In genomic region chr2:101762405-101762804, GRCm38 (mm10) we compare ENCODE assay signal across 8 mouse cellular contexts.
DNase-seq lines count a peak whose midpoint lies in the region; ATAC-seq and TF ChIP-seq lines count a peak whose summit lies in the region.

No protein-coding gene starts in this region.

- peak; percentile 74 for ATAC-seq in lung, embryonic 14.5 days (ENCODE audit: insufficient read depth)
- ATAC-seq in embryonic facial prominence, embryonic 14.5 days (ENCODE audit: low read depth): peak; percentile 69
- ATAC-seq in kidney, postnatal 0 days (replicated peaks; ENCODE audit: low FRiP score, low read depth): peak; percentile 59
- peak; percentile 51; the same call in 1 of the 2 replicates for ATAC-seq in midbrain, embryonic 12.5 days (ENCODE audit: low FRiP score, low read depth)

- no peak for TF ChIP-seq CTCF in lung, embryonic 14.5 days (IDR thresholded peaks at IDR 0.05; ENCODE audit: low read depth)
- no peak for TF ChIP-seq CTCF in lung, adult 2 months (IDR thresholded peaks at IDR 0.05; ENCODE audit: insufficient read depth, low read length)
- TF ChIP-seq CTCF in kidney, postnatal 0 days (IDR thresholded peaks at IDR 0.05; ENCODE audit: low read depth): peak; percentile 6; the same call in 1 of the 2 replicates
- TF ChIP-seq CTCF in thymus, adult 2 months (IDR thresholded peaks at IDR 0.05; ENCODE audit: borderline replicate concordance, control insufficient read depth, extremely low read depth, insufficient read depth, low read length, poor library complexity): no peak

- no peak overlapping the region for H3K4me3 ChIP-seq in lung, embryonic 14.5 days (ENCODE audit: low read depth, low read length)
- H3K4me3 ChIP-seq in lung, adult 2 months (replicated peaks; ENCODE audit: extremely low read depth, low read depth, low read length): no peak overlapping the region
- H3K4me3 ChIP-seq in embryonic facial prominence, embryonic 14.5 days (ENCODE audit: low read depth, low read length): no peak overlapping the region
- no peak overlapping the region for H3K4me3 ChIP-seq in kidney, postnatal 0 days (replicated peaks; ENCODE audit: low read depth, low read length)
- H3K4me3 ChIP-seq in midbrain, embryonic 12.5 days: no peak overlapping the region
- no peak overlapping the region for H3K4me3 ChIP-seq in thymus, adult 2 months (ENCODE audit: control insufficient read depth, insufficient read depth, low read length)

- peaks cover 43% of the 10 kb centered on the region; the same call in 1 of the 2 replicates for H3K36me3 ChIP-seq in lung, embryonic 14.5 days (ENCODE audit: insufficient read depth)
- no peaks in the 10 kb centered on the region for H3K36me3 ChIP-seq in embryonic facial prominence, embryonic 14.5 days (ENCODE audit: control insufficient read depth, insufficient read depth, low read length)
- peaks cover 3% of the 10 kb centered on the region; the same call in 1 of the 2 replicates for H3K36me3 ChIP-seq in kidney, postnatal 0 days (ENCODE audit: insufficient read depth, low read length)
- H3K36me3 ChIP-seq in midbrain, embryonic 12.5 days: no peaks in the 10 kb centered on the region
- H3K36me3 ChIP-seq in thymus, adult 2 months (ENCODE audit: control insufficient read depth, insufficient read depth, low read length): no peaks in the 10 kb centered on the region

- peak overlapping the region; percentile 26; the same call in 1 of the 2 replicates for H3K27ac ChIP-seq in lung, embryonic 14.5 days (ENCODE audit: low read depth)
- peak overlapping the region; percentile 65 for H3K27ac ChIP-seq in embryonic facial prominence, embryonic 14.5 days (replicated peaks; ENCODE audit: low read depth, low read length)
- peak overlapping the region; percentile 68 for H3K27ac ChIP-seq in kidney, postnatal 0 days
- no peak overlapping the region for H3K27ac ChIP-seq in midbrain, embryonic 12.5 days (replicated peaks)
- no peak overlapping the region for H3K27ac ChIP-seq in thymus, adult 2 months (ENCODE audit: control insufficient read depth, insufficient read depth, low read length)

- H3K27me3 ChIP-seq in lung, embryonic 14.5 days (ENCODE audit: insufficient read depth, low read length): no peaks in the 10 kb centered on the region
- no peaks in the 10 kb centered on the region for H3K27me3 ChIP-seq in embryonic facial prominence, embryonic 14.5 days (replicated peaks; ENCODE audit: control insufficient read depth, insufficient read depth, low read length)
- H3K27me3 ChIP-seq in kidney, postnatal 0 days (ENCODE audit: insufficient read depth, low read length): no peaks in the 10 kb centered on the region
- no peaks in the 10 kb centered on the region for H3K27me3 ChIP-seq in midbrain, embryonic 12.5 days
- no peaks in the 10 kb centered on the region for H3K27me3 ChIP-seq in thymus, adult 2 months (ENCODE audit: control insufficient read depth, insufficient read depth, low read length)

- 0 out of 2 replicates have a peak, but pooled peaks cover 11% of the 10 kb centered on the region for H3K4me1 ChIP-seq in lung, embryonic 14.5 days (ENCODE audit: insufficient read depth)
- peaks cover 3% of the 10 kb centered on the region for H3K4me1 ChIP-seq in lung, adult 2 months (ENCODE audit: control insufficient read depth, insufficient read depth, low read length)
- peaks cover 13% of the 10 kb centered on the region for H3K4me1 ChIP-seq in embryonic facial prominence, embryonic 14.5 days (ENCODE audit: control insufficient read depth, insufficient read depth, low read length)
- peaks cover 7% of the 10 kb centered on the region for H3K4me1 ChIP-seq in kidney, postnatal 0 days (replicated peaks; ENCODE audit: insufficient read depth, low read length)
- H3K4me1 ChIP-seq in midbrain, embryonic 12.5 days: 0 out of 2 replicates have a peak, but pooled peaks cover 2% of the 10 kb centered on the region
- H3K4me1 ChIP-seq in thymus, adult 2 months (replicated peaks; ENCODE audit: control insufficient read depth, insufficient read depth, low read length): peaks cover 11% of the 10 kb centered on the region

- H3K9me3 ChIP-seq in lung, embryonic 14.5 days (ENCODE audit: low read depth, low read length): no peaks in the 10 kb centered on the region
- no peaks in the 10 kb centered on the region for H3K9me3 ChIP-seq in embryonic facial prominence, embryonic 14.5 days (ENCODE audit: control insufficient read depth, low read length)
- H3K9me3 ChIP-seq in kidney, postnatal 0 days (replicated peaks; ENCODE audit: low read length): no peaks in the 10 kb centered on the region
- H3K9me3 ChIP-seq in midbrain, embryonic 12.5 days: no peaks in the 10 kb centered on the region

- no peak overlapping the region for H3K4me2 ChIP-seq in lung, embryonic 14.5 days
- H3K4me2 ChIP-seq in embryonic facial prominence, embryonic 14.5 days (ENCODE audit: low read depth, low read length): 0 out of 2 replicates have a peak overlapping the region, but pooled peaks have one; percentile 7
- no peak overlapping the region for H3K4me2 ChIP-seq in kidney, postnatal 0 days (ENCODE audit: low read length)
- H3K4me2 ChIP-seq in midbrain, embryonic 12.5 days (replicated peaks): no peak overlapping the region

- H3K9ac ChIP-seq in lung, embryonic 14.5 days: no peak overlapping the region
- H3K9ac ChIP-seq in embryonic facial prominence, embryonic 14.5 days (ENCODE audit: low read depth, low read length): no peak overlapping the region
- no peak overlapping the region for H3K9ac ChIP-seq in kidney, postnatal 0 days (ENCODE audit: low read depth, low read length)
- H3K9ac ChIP-seq in midbrain, embryonic 12.5 days (replicated peaks): no peak overlapping the region

- DNase-seq in lung, embryonic 14.5 days: peak; percentile 69
- DNase-seq in lung, adult 2 months: no peak
- DNase-seq in embryonic facial prominence, embryonic 14.5 days (ENCODE audit: low spot score): peak; percentile 76
- DNase-seq in kidney, postnatal 0 days (ENCODE audit: low spot score): peak; percentile 88
- no peak for DNase-seq in thymus, adult 2 months
- DNase-seq in layer of hippocampus, adult 11-12 months (ENCODE audit: low spot score): no peak
- DNase-seq in adrenal gland, postnatal 4 days (ENCODE audit: low spot score in 2 of 2): no peak

- TF ChIP-seq POLR2A in lung, adult 2 months (IDR thresholded peaks at IDR 0.05; ENCODE audit: borderline replicate concordance, extremely low read depth, low read depth, low read length): no peak
- TF ChIP-seq POLR2A in thymus, adult 2 months (IDR thresholded peaks at IDR 0.05; ENCODE audit: control insufficient read depth, extremely low read depth, insufficient read depth, low read length, poor library complexity): no peak

- 39% methylated on average over 10 of the region's 10 CpGs for WGBS in lung, embryonic 14.5 days
- WGBS in lung, adult 2 months: 56% methylated on average over 10 of the region's 10 CpGs
- WGBS in embryonic facial prominence, embryonic 14.5 days: 48% methylated on average over 10 of the region's 10 CpGs
- 31% methylated on average over 10 of the region's 10 CpGs for WGBS in kidney, postnatal 0 days
- WGBS in midbrain, embryonic 12.5 days: 74% methylated on average over 10 of the region's 10 CpGs
- WGBS in thymus, adult 2 months: 7% methylated on average over 10 of the region's 10 CpGs

Comparison
In these comparisons a context has a peak if more than half of its experiments do, and no peak if none do; other contexts are left out.
1. DNase-seq: peak in lung, embryonic 14.5 days (single experiment), embryonic facial prominence, embryonic 14.5 days (single experiment) and kidney, postnatal 0 days (single experiment); none in lung, adult 2 months (single experiment), thymus, adult 2 months (single experiment), layer of hippocampus, adult 11-12 months (single experiment) and adrenal gland, postnatal 4 days (0 of 2).
2. H3K27ac ChIP-seq: peak in lung, embryonic 14.5 days (single experiment), embryonic facial prominence, embryonic 14.5 days (single experiment) and kidney, postnatal 0 days (single experiment); none in midbrain, embryonic 12.5 days (single experiment) and thymus, adult 2 months (single experiment).
3. Peak in every context shown above with its lines, with median percentiles within 50 percentile points of each other: ATAC-seq.